Mouse (Mus musculus) cerebellum, adult 2 months (tissue): Measurements from ENCODE around the gene Tln2.

ENCODE experiments used
- CTCF ChIP-seq: fragments of 200-500 bp; IDR thresholded peaks from 2 replicates; pipeline ENCODE4 v1.5.1; 2011; ENCODE audit warnings: low read depth, mild to moderate bottlenecking, control low read depth, low read length, moderate library complexity, borderline replicate concordance; ENCODE audit not compliant: insufficient read depth
- POLR2A ChIP-seq: fragments of 200-500 bp; IDR thresholded peaks from 2 replicates; pipeline ENCODE4 v1.6.1; 2011; ENCODE audit warnings: low read length, control low read depth, borderline replicate concordance; ENCODE audit not compliant: insufficient read depth

- no peak for TF ChIP-seq CTCF
- TF ChIP-seq POLR2A: no peak
Observed at GRCm38 (mm10) chr9:67501801-67502200, 57.7 kb downstream of the Tln2 start.
